Mouse (Mus musculus) olfactory bulb, adult 2 months (tissue): Measurements from ENCODE around the gene Fam102a. TPM values are rescaled to one million over a fixed set of nuclear protein-coding genes. Genes with fewer than 3 reads are reported as not detected.

Experiments used
- H3K27ac ChIP-seq: fragments of 200-500 bp; 2 replicates; pipeline ENCODE4 v1.5.1; 2012; ENCODE audit warnings: low read depth, low read length; ENCODE audit not compliant: insufficient read depth
- H3K4me1 ChIP-seq: fragments of 200-500 bp; 2 replicates; pipeline ENCODE4 v1.6.1; 2012; ENCODE audit warnings: low read length; ENCODE audit not compliant: control insufficient read depth, insufficient read depth
- H3K4me3 ChIP-seq: fragments of 200-500 bp; 2 replicates; pipeline ENCODE4 v1.5.1; 2012; ENCODE audit warnings: mild to moderate bottlenecking, low read depth, low read length, moderate library complexity; ENCODE audit not compliant: insufficient read depth
- CTCF ChIP-seq: fragments of 200-500 bp; IDR thresholded peaks from 2 replicates; pipeline ENCODE4 v1.5.1; 2012; ENCODE audit warnings: low read depth, mild to moderate bottlenecking, low read length, moderate library complexity; ENCODE audit not compliant: insufficient read depth
- POLR2A ChIP-seq: fragments of 200-500 bp; IDR thresholded peaks from 2 replicates; pipeline ENCODE4 v1.6.1; 2012; ENCODE audit warnings: mild to moderate bottlenecking, low read depth, low read length, moderate library complexity; ENCODE audit not compliant: insufficient read depth
- WGBS: fragments of 180-500 bp; shearing (Covaris S2); methylation state at CpG from one replicate; pipeline ENCODE4 v1.1.7; 2018; 5-methylcytosine and 5-hydroxymethylcytosine counted together
- polyA plus RNA-seq: library from polyadenylated mRNA; stranded (reverse); fragments of >200 nt; gene quantifications from 2 replicates; pipeline ENCODE4 v1.2.4, GENCODE M21; 2012; ENCODE audit warnings: low replicate concordance; ENCODE audit not compliant: missing spikeins, insufficient read depth, insufficient read length

The Fam102a gene
- polyA plus RNA-seq, 1 experiment: not detected

GRCm38 (mm10) chr2:32495185-32495726 lies 39.9 kb upstream of the Fam102a start:
- Histone ChIP-seq H3K4me3 (no peak overlapping the region), H3K27ac (no peak overlapping the region), H3K4me1 (0 out of 2 replicates have a peak, but pooled peaks cover 2% of the 10 kb centered on the region)
- WGBS: 81% methylated on average over 20 of the region's 20 CpGs
- no peak for TF ChIP-seq POLR2A
- no peak for TF ChIP-seq CTCF

GRCm38 (mm10) chr2:32496190-32496589 lies 38.9 kb upstream of the Fam102a start:
- TF ChIP-seq CTCF (no peak), POLR2A (no peak)
- 68% methylated on average over 5 of the region's 5 CpGs for WGBS
- Histone ChIP-seq H3K4me3 (no peak overlapping the region), H3K4me1 (0 out of 2 replicates have a peak, but pooled peaks cover 2% of the 10 kb centered on the region), H3K27ac (no peak overlapping the region)

GRCm38 (mm10) chr2:32499365-32499764 lies 35.8 kb upstream of the Fam102a start:
- H3K4me3 ChIP-seq: no peak overlapping the region
- WGBS: 80% methylated on average over 4 of the region's 4 CpGs
- TF ChIP-seq POLR2A (no peak), CTCF (no peak)
- peaks cover 2% of the 10 kb centered on the region; the same call in 1 of the 2 replicates for H3K4me1 ChIP-seq
- H3K27ac ChIP-seq: no peak overlapping the region

- WGBS: 74% methylated on average over 5 of the region's 5 CpGs
- TF ChIP-seq CTCF: no peak
- TF ChIP-seq POLR2A: no peak
- no peak overlapping the region for H3K4me3 ChIP-seq
- peaks cover under 1% of the 10 kb centered on the region; the same call in 1 of the 2 replicates for H3K4me1 ChIP-seq
- no peak overlapping the region for H3K27ac ChIP-seq
Observed at GRCm38 (mm10) chr2:32500461-32500860, 34.7 kb upstream of the Fam102a start.

- Histone ChIP-seq H3K4me3 (no peak overlapping the region), H3K4me1 (no peaks in the 10 kb centered on the region; the same call in 1 of the 2 replicates), H3K27ac (no peak overlapping the region)
- TF ChIP-seq CTCF: no peak
- 78% methylated on average over 5 of the region's 5 CpGs for WGBS
Observed at GRCm38 (mm10) chr2:32501754-32502324, 33.3 kb upstream of the Fam102a start.

- WGBS: 79% methylated on average over 12 of the region's 12 CpGs
- no peaks in the 10 kb centered on the region; the same call in 1 of the 2 replicates for H3K4me1 ChIP-seq
- TF ChIP-seq CTCF (no peak), POLR2A (no peak)
- no peak overlapping the region for H3K4me3 ChIP-seq
- H3K27ac ChIP-seq: no peak overlapping the region
Observed at GRCm38 (mm10) chr2:32502843-32503242, 32.3 kb upstream of the Fam102a start.

- Histone ChIP-seq H3K4me3 (no peak overlapping the region), H3K4me1 (no peaks in the 10 kb centered on the region; the same call in 1 of the 2 replicates), H3K27ac (no peak overlapping the region)
- TF ChIP-seq POLR2A (no peak), CTCF (no peak)
- 68% methylated on average over 3 of the region's 3 CpGs for WGBS
Observed at GRCm38 (mm10) chr2:32503588-32503987, 31.5 kb upstream of the Fam102a start.

- H3K4me3 ChIP-seq: no peak overlapping the region
- no peaks in the 10 kb centered on the region; the same call in 1 of the 2 replicates for H3K4me1 ChIP-seq
- H3K27ac ChIP-seq: no peak overlapping the region
- TF ChIP-seq CTCF (no peak), POLR2A (no peak)
- WGBS: 96% methylated on average over 2 of the region's 2 CpGs
Observed at GRCm38 (mm10) chr2:32505536-32505935, 29.6 kb upstream of the Fam102a start.

- TF ChIP-seq CTCF (no peak), POLR2A (no peak)
- H3K27ac ChIP-seq: no peak overlapping the region
- 72% methylated on average over 22 of the region's 22 CpGs for WGBS
- no peak overlapping the region for H3K4me3 ChIP-seq
- no peaks in the 10 kb centered on the region for H3K4me1 ChIP-seq
Observed at GRCm38 (mm10) chr2:32506673-32507668, 28.2 kb upstream of the Fam102a start.
